Mouse (Mus musculus) cerebellum, adult 2 months (tissue): ENCODE measurements around the gene Gipc3. TPM values are rescaled to one million over a fixed set of nuclear protein-coding genes. Genes with fewer than 3 reads are reported as not detected.

Experiments used
- DNase-seq, 2 experiments: peaks; one replicate each; pipeline ENCODE4 v3.0.0; 2021
- H3K27ac ChIP-seq: fragments of 200-500 bp; 2 replicates; pipeline ENCODE4 v1.5.1; 2012; ENCODE audit warnings: low read length, control low read depth, inconsistent platforms; ENCODE audit not compliant: insufficient read depth
- H3K27me3 ChIP-seq: fragments of 200-500 bp; 2 replicates; pipeline ENCODE4 v1.6.1; 2012; ENCODE audit warnings: inconsistent platforms, mild to moderate bottlenecking, low read length, moderate library complexity; ENCODE audit not compliant: control insufficient read depth, insufficient read depth
- H3K4me1 ChIP-seq: fragments of 200-500 bp; 2 replicates; pipeline ENCODE4 v1.6.1; 2011; ENCODE audit warnings: low read length; ENCODE audit not compliant: control insufficient read depth, insufficient read depth
- H3K4me3 ChIP-seq: fragments of 200-500 bp; replicated peaks from 2 replicates; pipeline ENCODE3; 2011; ENCODE audit warnings: mild to moderate bottlenecking, low read depth, low read length, control low read depth; ENCODE audit not compliant: insufficient read depth
- CTCF ChIP-seq: fragments of 200-500 bp; IDR thresholded peaks from 2 replicates; pipeline ENCODE4 v1.5.1; 2011; ENCODE audit warnings: low read depth, mild to moderate bottlenecking, control low read depth, low read length, moderate library complexity, borderline replicate concordance; ENCODE audit not compliant: insufficient read depth
- POLR2A ChIP-seq: fragments of 200-500 bp; IDR thresholded peaks from 2 replicates; pipeline ENCODE4 v1.6.1; 2011; ENCODE audit warnings: low read length, control low read depth, borderline replicate concordance; ENCODE audit not compliant: insufficient read depth
- WGBS: fragments of 180-500 bp; shearing (Covaris S2); methylation state at CpG from one replicate; pipeline ENCODE4 v1.1.7; 2018; 5-methylcytosine and 5-hydroxymethylcytosine counted together
- polyA plus RNA-seq: library from polyadenylated mRNA; depleted of rRNA; stranded (reverse); fragments of >200 nt; gene quantifications from 2 replicates; pipeline ENCODE4 v1.2.3, GENCODE M21; 2012

The Gipc3 gene
- polyA plus RNA-seq, 1 experiment: 1.0 TPM

- peaks cover 10% of the 10 kb centered on the region for H3K4me1 ChIP-seq
- H3K27ac ChIP-seq: no peak overlapping the region
- TF ChIP-seq POLR2A (no peak), CTCF (no peak)
- no peak overlapping the region for H3K4me3 ChIP-seq
- 40% methylated on average over 20 of the region's 20 CpGs for WGBS
- no peaks in the 10 kb centered on the region for H3K27me3 ChIP-seq
- DNase-seq: no peak
Observed at GRCm38 (mm10) chr10:81387716-81388115, 44.6 kb upstream of the Gipc3 start.

- H3K27ac ChIP-seq: no peak overlapping the region
- 41% methylated on average over 22 of the region's 22 CpGs for WGBS
- H3K4me3 ChIP-seq: peak overlapping the region; percentile 83
- no peak for DNase-seq
- peaks cover 10% of the 10 kb centered on the region for H3K4me1 ChIP-seq
- H3K27me3 ChIP-seq: no peaks in the 10 kb centered on the region
- TF ChIP-seq CTCF: no peak
Observed at GRCm38 (mm10) chr10:81385603-81386306, 42.7 kb upstream of the Gipc3 start.

DNA sequence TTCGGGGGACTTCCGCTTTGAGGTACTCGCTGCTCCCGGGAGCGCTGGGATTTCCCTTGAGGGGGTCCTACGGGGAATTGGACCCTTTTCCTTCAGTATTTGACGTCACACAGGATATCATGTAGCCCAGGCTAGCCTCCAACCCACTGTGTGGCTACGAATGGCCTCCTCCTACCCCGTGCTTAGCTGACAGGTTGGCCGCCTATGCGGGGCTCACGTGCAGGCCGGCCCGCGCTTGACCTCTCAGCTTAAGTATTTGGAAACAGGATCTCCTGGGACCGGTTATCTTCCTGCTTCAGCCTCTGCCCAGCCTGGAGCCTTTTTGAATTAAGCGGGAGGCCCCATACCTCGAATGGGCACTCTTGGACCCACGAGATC, 41.5 kb upstream of the Gipc3 start:
- under 1% methylated on average over 19 of the region's 19 CpGs for WGBS
- peaks cover 10% of the 10 kb centered on the region for H3K4me1 ChIP-seq
- DNase-seq: no peak
- peak overlapping the region; percentile 59 for H3K27ac ChIP-seq
- H3K27me3 ChIP-seq: no peaks in the 10 kb centered on the region
- TF ChIP-seq CTCF (no peak), POLR2A (no peak)
- H3K4me3 ChIP-seq: peak overlapping the region; percentile 83

DNA sequence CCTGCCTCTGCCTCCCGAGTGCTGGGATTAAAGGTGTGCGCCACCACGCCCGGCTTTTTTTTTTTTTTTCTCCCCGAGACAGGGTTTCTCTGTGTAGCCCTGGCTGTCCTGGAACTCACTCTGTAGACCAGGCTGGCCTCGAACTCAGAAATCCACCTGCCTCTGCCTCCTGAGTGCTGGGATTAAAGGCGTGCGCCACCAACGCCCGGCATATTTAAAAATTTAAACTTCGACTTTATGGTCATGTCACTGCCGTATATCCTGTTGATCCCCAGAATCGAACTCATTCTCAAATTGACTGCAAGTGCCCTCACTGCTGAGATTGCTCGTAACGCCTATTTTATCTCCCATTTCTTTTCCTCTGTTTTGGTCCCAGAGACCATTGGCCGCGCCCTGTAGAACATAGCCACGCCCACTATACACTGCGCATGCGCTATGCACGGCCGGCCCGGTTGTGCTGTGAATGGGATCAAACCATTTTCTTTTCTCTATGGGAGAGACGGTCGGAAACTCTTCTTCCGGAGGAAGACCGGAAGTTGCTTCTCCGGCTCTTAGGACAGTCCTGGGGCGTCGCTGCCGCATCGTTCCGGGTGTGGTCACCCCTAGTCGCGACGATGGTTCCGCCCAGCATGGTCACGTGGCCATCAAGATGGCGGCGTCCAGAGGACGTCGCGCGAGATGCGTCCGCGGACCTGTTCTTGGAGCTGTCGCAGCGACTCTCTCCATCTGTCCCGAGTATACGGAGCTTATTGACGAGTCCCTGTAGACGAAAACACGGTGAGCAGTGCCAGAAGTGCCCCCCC, 40.9 kb upstream of the Gipc3 start, which contains the start of the genes Dohh and Gm48551:
Gene Dohh, plus strand, starts transcription at position 627 of the 803 bp plus-strand sequence.
Gene Gm48551, plus strand, starts transcription at position 665 of the 803 bp plus-strand sequence.
- H3K4me3 ChIP-seq: peak within 1 kb of the TSS; percentile 83
- H3K27ac ChIP-seq: peak within 1 kb of the TSS; percentile 59
- WGBS: 8% methylated on average over 54 of the region's 54 CpGs
- no peaks in the 10 kb centered on the region for H3K27me3 ChIP-seq
- peak; percentile 90 for TF ChIP-seq POLR2A
- TF ChIP-seq CTCF: no peak
- peak; percentile 99 to 100 for DNase-seq
- peaks cover 10% of the 10 kb centered on the region for H3K4me1 ChIP-seq

DNA sequence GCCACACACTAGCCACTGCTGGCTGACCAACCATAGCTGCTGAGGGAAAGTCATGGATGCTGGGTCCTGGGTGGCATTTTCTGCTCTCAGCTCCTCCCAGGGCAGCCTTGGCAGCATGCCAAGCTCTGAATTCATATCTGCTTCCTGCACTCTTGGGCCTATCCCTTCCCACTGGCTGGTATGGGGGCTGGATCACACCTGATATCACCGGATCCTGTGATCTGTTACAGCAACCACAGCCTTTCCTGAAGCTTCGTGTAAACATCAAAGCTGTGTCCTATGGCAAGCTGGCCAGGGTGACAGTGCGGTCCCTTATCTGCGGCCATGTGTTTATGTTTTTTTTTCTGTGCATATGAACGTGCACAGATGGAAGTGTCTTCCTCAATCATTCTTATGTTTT, 39.0 kb upstream of the Gipc3 start:
- H3K4me3 ChIP-seq: no peak overlapping the region
- H3K27me3 ChIP-seq: no peaks in the 10 kb centered on the region
- WGBS: 81% methylated on average over 5 of the region's 5 CpGs
- peaks cover 10% of the 10 kb centered on the region for H3K4me1 ChIP-seq
- H3K27ac ChIP-seq: no peak overlapping the region
- no peak for DNase-seq
- TF ChIP-seq CTCF: no peak
- TF ChIP-seq POLR2A: no peak

DNA sequence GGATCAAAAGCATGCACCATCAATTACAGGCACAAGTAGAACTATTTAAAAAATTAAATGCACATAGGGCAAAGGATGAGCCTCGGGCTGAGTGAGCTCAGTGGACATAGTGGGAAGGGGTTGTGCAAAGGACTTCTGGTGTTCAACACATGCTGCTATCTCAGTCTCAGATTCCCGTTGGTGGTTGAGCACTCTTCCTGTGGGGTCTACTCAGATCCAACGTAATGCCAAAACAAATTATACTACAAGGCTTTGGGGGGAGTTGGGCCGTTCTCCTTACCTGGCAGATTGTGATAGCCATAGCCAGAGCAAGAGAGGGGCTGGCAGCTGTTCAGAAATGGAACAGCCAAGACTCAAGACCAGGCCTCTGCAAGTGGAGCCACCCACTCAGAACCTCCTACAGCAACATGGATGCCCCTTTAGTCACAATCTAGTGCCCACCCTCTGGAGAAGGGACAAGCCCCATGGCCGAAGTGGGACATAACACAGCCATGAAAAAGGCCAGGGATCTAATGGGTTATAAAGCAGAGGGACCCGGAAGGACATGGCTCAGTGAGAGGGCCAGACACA, 36.8 kb upstream of the Gipc3 start:
- no peaks in the 10 kb centered on the region for H3K27me3 ChIP-seq
- H3K4me1 ChIP-seq: peaks cover 4% of the 10 kb centered on the region; the same call in 1 of the 2 replicates
- TF ChIP-seq POLR2A (no peak), CTCF (no peak)
- no peak overlapping the region for H3K27ac ChIP-seq
- H3K4me3 ChIP-seq: no peak overlapping the region
- no peak for DNase-seq
- WGBS: 63% methylated on average over 6 of the region's 6 CpGs

GRCm38 (mm10) chr10:81379183-81379553, 36.1 kb upstream of the Gipc3 start:
- H3K27ac ChIP-seq: no peak overlapping the region
- DNase-seq: no peak
- 60% methylated on average over 3 of the region's 3 CpGs for WGBS

More at GRCm38 (mm10) chr10:81379183-81379553, 36.1 kb upstream of the Gipc3 start:
- no peak for TF ChIP-seq CTCF
- TF ChIP-seq POLR2A: no peak
- Histone ChIP-seq H3K4me1 (peaks cover 4% of the 10 kb centered on the region; the same call in 1 of the 2 replicates), H3K27me3 (no peaks in the 10 kb centered on the region), H3K4me3 (no peak overlapping the region)
